Mouse (Mus musculus) megakaryocyte-erythroid progenitor cell, adult 5-6 weeks (primary cell): Measurements from ENCODE around the gene Snx17. TPM values are rescaled to one million over a fixed set of nuclear protein-coding genes. Genes with fewer than 3 reads are reported as not detected.

Experiments used
- ATAC-seq: replicated peaks from 2 replicates; pipeline ENCODE4 v1.8.0; 2016; ENCODE audit warnings: mild to moderate bottlenecking, inconsistent platforms; ENCODE audit not compliant: severe bottlenecking, poor library complexity, low FRiP score, low TSS enrichment
- total RNA-seq, 2 experiments: library from RNA; stranded (forward) in 1 of 2; stranded (reverse) in 1 of 2; fragments of 200-1000, 215-1000 nt in 1 of 2; fragments of >200 nt in 1 of 2; fragmentation: Nextera tagmentation in 1 of 2; gene quantifications; 2 replicates each; pipeline ENCODE4 v1.2.3; 2014 to 2017

The Snx17 gene
- total RNA-seq, 2 experiments from 2014 or later = 48.5 to 57.7 TPM

DNA sequence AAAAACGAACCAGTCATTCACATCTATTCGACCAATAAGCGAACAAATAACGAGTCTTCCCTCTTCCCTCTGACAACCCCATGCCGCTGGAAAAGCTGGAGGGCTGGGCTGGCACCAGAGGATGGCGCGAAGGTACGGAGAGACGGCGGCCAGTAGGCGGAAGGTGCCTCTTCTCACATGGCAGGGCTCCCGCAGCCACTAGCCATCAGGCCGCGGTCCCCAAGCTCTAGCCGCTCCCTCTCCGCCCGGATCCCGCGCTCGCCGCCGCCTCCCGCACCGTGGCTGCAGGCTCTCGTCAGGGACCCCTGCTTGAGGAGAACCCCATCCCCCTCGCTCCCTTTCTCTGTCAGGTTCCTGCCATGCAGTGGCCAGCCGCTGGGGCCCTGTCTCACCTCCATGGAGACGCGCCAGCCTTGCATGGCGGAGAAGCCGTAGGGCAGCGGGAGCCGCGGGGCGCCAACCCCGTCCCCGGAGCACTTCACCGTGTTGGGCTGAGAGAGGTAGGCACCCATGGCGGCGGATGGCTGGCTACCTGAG, 27.0 kb downstream of the Snx17 start:
- ATAC-seq = peak; percentile 24; the same call in 1 of the 2 replicates

DNA sequence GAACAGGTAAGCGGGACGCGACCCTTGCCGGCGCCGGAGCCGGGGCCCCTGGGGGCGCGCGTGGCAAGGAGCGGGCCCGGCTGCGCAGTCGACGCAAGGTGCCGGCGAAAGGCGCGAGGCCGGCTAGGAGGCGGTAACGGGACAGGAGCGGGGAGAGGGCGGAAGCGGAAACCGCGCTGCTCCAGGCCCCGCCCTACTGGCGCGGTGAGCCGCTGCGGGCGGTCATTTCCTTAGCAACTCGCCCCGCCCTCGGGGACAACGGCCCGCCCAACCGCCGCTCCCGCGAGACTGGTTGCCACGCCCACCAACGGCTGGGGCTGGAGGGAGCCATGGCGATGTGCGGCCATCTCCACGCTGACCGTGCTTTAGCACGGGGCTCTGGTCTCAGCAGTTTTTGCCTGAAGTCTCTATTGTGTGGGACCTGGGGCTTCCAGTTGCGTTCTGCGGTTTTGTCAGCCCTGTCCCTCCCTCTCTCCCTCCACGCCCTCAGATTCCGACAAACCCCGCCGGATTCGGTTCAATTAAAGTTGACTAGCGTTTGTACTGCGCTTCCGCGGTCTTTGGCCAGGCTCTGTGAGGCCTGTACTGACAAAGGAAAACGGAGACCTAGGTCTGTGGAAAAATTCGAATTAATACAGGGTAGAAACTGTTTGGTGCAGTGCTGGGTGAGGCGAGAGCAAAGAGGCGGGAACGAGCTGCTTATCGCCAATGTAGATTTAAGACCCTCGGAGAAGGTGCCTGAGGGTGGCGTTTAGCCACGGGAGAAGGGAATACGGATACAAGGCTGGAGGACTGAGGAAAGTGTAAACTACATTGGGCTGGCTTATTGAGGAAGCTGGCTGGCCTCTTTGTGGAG, 27.6 kb downstream of the Snx17 start, which contains the start of gene Ppm1g:
Gene Ppm1g, minus strand, starts transcription at position 240 of the 856 bp plus-strand sequence.
- peak; percentile 90 for ATAC-seq

DNA sequence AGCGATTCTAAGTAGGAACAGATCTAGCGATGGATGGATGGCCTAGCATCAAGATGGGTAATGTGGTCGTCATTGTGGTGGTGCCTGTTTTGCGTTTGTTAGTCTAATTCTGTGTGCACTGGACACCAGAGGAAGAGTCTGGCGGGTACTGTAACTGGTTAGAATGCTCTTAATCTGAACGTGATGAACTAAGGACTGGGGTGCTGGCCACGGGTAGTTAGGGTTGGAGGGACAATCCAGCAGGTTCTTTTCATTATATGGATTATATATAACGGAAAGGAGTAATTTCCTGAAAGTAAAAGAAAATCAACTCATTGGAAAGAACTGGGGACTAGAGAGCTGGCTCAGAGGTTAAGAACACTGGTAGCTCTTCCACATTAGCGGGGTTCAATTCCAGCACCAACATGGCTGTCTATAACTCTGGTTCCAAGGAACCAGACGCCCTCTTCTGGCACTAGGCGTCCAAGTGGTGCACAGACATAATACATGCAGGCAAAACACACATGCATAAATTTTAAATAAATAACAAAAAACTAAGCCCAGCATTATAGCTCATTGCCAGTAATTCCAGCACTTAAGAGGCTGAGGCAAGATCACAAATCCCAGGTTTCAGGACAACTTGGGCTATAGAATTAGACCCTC, 28.4 kb downstream of the Snx17 start:
- ATAC-seq = 0 out of 2 replicates have a peak, but pooled peaks have one; percentile 42

DNA sequence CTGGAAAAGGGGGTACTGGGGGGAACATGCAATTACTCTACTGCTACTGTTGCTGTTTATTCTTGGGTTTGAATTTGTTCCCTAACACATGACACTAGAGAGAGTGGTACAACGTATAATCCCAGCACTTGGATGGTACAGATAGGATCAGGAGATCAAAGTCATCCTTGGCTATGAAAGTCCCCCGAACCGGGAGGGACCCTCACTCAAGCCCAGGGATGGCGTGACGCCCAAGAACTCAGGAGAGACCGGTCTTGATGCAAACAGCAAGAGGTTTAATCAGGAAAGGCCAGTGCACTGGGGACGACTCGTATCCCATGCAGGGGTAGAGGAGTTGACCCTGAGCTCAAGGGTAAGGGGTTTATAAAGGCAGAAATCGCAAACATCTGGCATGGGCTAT, 29.7 kb downstream of the Snx17 start:
- ATAC-seq = no peak

DNA sequence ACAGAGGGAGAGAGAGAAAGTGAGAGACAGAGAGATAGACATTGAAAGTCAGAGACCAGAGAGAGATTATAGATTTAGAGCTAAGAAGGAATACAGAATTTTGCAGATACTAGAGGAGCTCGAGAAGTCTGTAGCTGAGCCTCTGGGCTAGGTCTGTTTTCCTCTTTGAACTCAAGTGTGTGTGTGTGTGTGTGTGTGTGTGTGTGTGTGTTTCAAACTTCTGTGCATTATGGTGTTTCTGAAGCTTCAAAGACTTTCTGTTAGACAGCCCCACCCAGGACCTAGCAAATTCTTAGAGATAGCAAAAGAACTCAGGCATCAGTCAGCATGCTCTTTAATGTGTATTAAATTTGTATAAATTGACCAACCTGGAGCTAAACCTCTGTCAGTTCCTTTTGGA, 33.6 kb downstream of the Snx17 start:
- no peak for ATAC-seq

DNA sequence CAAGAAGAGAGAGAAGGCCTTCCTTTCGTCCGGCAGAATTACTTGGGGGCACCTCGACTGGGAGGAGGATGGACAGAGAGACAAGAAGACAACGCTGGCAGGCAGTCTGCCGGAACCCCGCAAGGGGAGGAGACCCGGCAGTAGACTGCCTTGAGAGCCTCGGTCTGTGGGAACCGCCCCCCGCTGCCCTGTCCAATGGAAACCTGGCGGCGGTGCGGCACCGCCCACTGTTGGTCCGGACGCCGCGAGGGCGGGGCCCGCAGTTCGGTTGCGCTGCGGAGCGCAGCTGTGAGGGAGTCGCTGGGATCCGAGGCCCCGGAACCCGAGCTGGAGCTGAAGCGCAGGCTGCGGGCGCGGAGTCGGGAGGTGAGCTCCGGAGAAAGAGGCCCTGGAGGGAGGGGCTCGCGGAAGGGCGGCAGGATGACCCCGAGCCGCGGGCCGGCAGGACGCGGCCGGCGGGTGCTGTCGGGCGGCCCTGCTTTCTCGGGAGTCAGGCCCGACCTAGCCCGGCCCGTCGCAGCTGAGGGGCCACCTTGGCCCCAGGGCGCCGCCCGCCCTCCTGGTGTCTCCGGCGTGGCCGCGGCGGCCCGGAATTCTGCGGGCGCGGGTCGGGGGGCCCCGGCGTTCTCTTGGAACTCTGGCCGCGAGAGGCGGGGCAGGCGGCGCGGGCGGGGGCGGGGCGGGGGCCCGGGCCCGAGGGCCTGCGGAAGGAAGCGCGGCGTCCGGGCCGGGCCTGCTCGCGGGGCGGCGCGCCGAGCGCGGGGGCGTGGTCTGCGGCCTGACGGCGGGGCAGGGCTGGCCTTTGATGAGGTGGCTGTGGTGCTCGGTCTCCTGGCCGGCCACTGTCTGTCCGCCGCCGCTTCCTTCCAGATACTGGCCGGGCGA, 47.9 kb downstream of the Snx17 start, which contains the start of the genes Nrbp1 and Gm9970:
Gene Nrbp1, plus strand, starts transcription at position 228 of the 885 bp plus-strand sequence.
Gene Gm9970, minus strand, starts transcription at position 596 of the 885 bp plus-strand sequence.
- ATAC-seq = peak; percentile 99

DNA sequence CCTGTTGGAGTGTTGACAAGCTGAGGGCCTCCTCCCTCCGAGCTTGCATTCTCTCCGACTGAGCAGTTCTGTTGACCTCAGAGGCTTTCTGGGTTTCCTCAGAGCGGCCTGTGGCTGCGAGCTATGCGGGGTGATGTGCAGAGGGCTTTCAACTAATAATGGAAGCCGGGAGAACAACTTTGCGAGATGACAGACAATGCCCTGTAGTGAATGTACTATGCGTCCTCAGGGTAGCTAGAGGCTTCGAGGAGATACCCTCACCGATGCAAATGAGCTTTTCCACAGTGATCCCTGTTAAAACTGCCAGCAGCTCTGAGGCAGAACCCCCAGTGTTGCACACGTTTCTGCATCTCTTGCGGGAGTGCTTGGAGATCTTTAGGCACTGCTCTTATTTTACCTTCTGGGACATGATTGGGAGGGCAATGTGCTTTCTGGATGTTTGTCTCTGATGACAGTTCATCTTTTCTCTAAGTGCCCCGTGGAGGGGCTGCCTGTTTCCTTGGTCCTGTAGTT, 48.6 kb downstream of the Snx17 start:
- ATAC-seq = peak; percentile 46; the same call in 1 of the 2 replicates

DNA sequence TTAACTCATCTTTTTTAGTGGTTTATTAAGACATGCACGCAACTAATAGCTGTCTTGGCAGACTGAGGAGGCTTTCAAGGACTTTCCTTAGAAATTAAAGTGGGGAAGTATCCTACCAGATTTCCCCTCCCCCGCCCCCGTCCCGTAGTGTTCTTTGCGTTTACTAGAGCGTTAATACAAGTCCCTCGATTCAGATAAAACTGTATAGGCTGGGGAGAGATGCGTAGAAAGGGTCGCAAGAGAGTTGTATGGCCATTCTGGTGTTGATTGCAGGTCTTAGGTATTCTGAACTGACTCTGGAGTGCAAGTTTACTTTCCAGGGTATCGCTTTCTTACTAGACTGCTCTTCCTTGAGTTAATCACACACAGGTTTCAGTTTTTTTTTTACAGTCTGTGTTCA, 49.2 kb downstream of the Snx17 start:
- ATAC-seq = no peak

Other genes with a start within 250 kb of the Snx17 start
- 0.35 TPM in 1 of 2 replicates, not detected in the other for gene Cgref1, start 247.6 kb upstream of the Snx17 start, total RNA-seq (2014; fragmentation: Nextera tagmentation)
- gene Cgref1, start 247.6 kb upstream of the Snx17 start, total RNA-seq (2017) = 0.46 TPM in 1 of 2 replicates, not detected in the other
- gene Preb, start 232.9 kb upstream of the Snx17 start, total RNA-seq (2014; fragmentation: Nextera tagmentation) = 109 and 117 TPM in 2 replicates
- gene Preb, start 232.9 kb upstream of the Snx17 start, total RNA-seq (2017) = 28.0 and 39.1 TPM in 2 replicates
- not detected in 2 replicates for gene Tcf23, start 224.6 kb upstream of the Snx17 start, total RNA-seq (2014; fragmentation: Nextera tagmentation)
- gene Tcf23, start 224.6 kb upstream of the Snx17 start, total RNA-seq (2017) = not detected in 2 replicates
- gene Atraid, start 144.9 kb upstream of the Snx17 start, total RNA-seq (2014; fragmentation: Nextera tagmentation) = 27.7 and 51.7 TPM in 2 replicates
- gene Atraid, start 144.9 kb upstream of the Snx17 start, total RNA-seq (2017) = 50.1 and 57.6 TPM in 2 replicates
- gene Slc5a6, start 144.3 kb upstream of the Snx17 start, total RNA-seq (2014; fragmentation: Nextera tagmentation) = 3.1 and 4.3 TPM in 2 replicates
- gene Slc5a6, start 144.3 kb upstream of the Snx17 start, total RNA-seq (2017) = 4.1 and 7.1 TPM in 2 replicates
- gene Cad, start 138.4 kb upstream of the Snx17 start, total RNA-seq (2014; fragmentation: Nextera tagmentation) = 124 and 224 TPM in 2 replicates
- 39.7 and 65.0 TPM in 2 replicates for gene Cad, start 138.4 kb upstream of the Snx17 start, total RNA-seq (2017)
- gene Dnajc5g, start 86.9 kb upstream of the Snx17 start, total RNA-seq (2014; fragmentation: Nextera tagmentation) = not detected in 2 replicates
- not detected in 2 replicates for gene Dnajc5g, start 86.9 kb upstream of the Snx17 start, total RNA-seq (2017)
- gene Slc30a3, start 85.0 kb upstream of the Snx17 start, total RNA-seq (2014; fragmentation: Nextera tagmentation) = not detected in 2 replicates
- gene Slc30a3, start 85.0 kb upstream of the Snx17 start, total RNA-seq (2017) = not detected in 2 replicates
- not detected in 2 replicates for gene Trim54, start 76.5 kb upstream of the Snx17 start, total RNA-seq (2014; fragmentation: Nextera tagmentation)
- not detected in 2 replicates for gene Trim54, start 76.5 kb upstream of the Snx17 start, total RNA-seq (2017)
- gene Ucn, start 54.4 kb upstream of the Snx17 start, total RNA-seq (2014; fragmentation: Nextera tagmentation) = not detected in 2 replicates
- gene Ucn, start 54.4 kb upstream of the Snx17 start, total RNA-seq (2017) = not detected in 2 replicates
- 13.3 and 22.0 TPM in 2 replicates for gene Mpv17, start 39.0 kb upstream of the Snx17 start, total RNA-seq (2014; fragmentation: Nextera tagmentation)
- gene Mpv17, start 39.0 kb upstream of the Snx17 start, total RNA-seq (2017) = 30.0 and 40.1 TPM in 2 replicates
- gene Gm29609, start 13.3 kb upstream of the Snx17 start, total RNA-seq (2014; fragmentation: Nextera tagmentation) = 1.1 and 1.4 TPM in 2 replicates
- gene Gm29609, start 13.3 kb upstream of the Snx17 start, total RNA-seq (2017) = 1.3 TPM in 1 of 2 replicates, not detected in the other
- 112 and 159 TPM in 2 replicates for gene Gtf3c2, start 13.1 kb upstream of the Snx17 start, total RNA-seq (2014; fragmentation: Nextera tagmentation)
- 76.4 and 80.2 TPM in 2 replicates for gene Gtf3c2, start 13.1 kb upstream of the Snx17 start, total RNA-seq (2017)
- 116 and 148 TPM in 2 replicates for gene Eif2b4, start 203 bp downstream of the Snx17 start, total RNA-seq (2014; fragmentation: Nextera tagmentation)
- gene Eif2b4, start 203 bp downstream of the Snx17 start, total RNA-seq (2017) = 40.0 and 59.0 TPM in 2 replicates
- gene Zfp513, start 9.1 kb downstream of the Snx17 start, total RNA-seq (2014; fragmentation: Nextera tagmentation) = 5.3 and 5.5 TPM in 2 replicates
- 3.2 and 5.6 TPM in 2 replicates for gene Zfp513, start 9.1 kb downstream of the Snx17 start, total RNA-seq (2017)
- gene Ppm1g, start 27.5 kb downstream of the Snx17 start, total RNA-seq (2014; fragmentation: Nextera tagmentation) = 295 and 300 TPM in 2 replicates
- gene Ppm1g, start 27.5 kb downstream of the Snx17 start, total RNA-seq (2017) = 329 and 355 TPM in 2 replicates
- 43.4 and 51.1 TPM in 2 replicates for gene Nrbp1, start 47.6 kb downstream of the Snx17 start, total RNA-seq (2014; fragmentation: Nextera tagmentation)
- gene Nrbp1, start 47.6 kb downstream of the Snx17 start, total RNA-seq (2017) = 64.9 and 75.5 TPM in 2 replicates
- not detected in 2 replicates for gene Gm9970, start 48.0 kb downstream of the Snx17 start, total RNA-seq (2014; fragmentation: Nextera tagmentation)
- not detected in 2 replicates for gene Gm9970, start 48.0 kb downstream of the Snx17 start, total RNA-seq (2017)
- gene Krtcap3, start 58.5 kb downstream of the Snx17 start, total RNA-seq (2014; fragmentation: Nextera tagmentation) = 0.72 and 7.6 TPM in 2 replicates
- 2.5 and 8.8 TPM in 2 replicates for gene Krtcap3, start 58.5 kb downstream of the Snx17 start, total RNA-seq (2017)
- 26.2 and 32.8 TPM in 2 replicates for gene Ift172, start 97.9 kb downstream of the Snx17 start, total RNA-seq (2014; fragmentation: Nextera tagmentation)
- 10.7 and 18.0 TPM in 2 replicates for gene Ift172, start 97.9 kb downstream of the Snx17 start, total RNA-seq (2017)
- gene Fndc4, start 102.9 kb downstream of the Snx17 start, total RNA-seq (2014; fragmentation: Nextera tagmentation) = 0.31 TPM in 1 of 2 replicates, not detected in the other
- not detected in 2 replicates for gene Fndc4, start 102.9 kb downstream of the Snx17 start, total RNA-seq (2017)
- gene Gckr, start 104.2 kb downstream of the Snx17 start, total RNA-seq (2014; fragmentation: Nextera tagmentation) = not detected in 2 replicates
- not detected in 2 replicates for gene Gckr, start 104.2 kb downstream of the Snx17 start, total RNA-seq (2017)